Mouse (Mus musculus) heart, embryonic 14.5 days (tissue): ENCODE measurements around the gene Cebpb. TPM values are rescaled to one million over a fixed set of nuclear protein-coding genes. Genes with fewer than 3 reads are reported as not detected.

Experiments
- ATAC-seq: fragments of 200-750 bp; cut with Nextera tagmentation; 2 replicates; pipeline ENCODE4 v1.8.0; 2017; ENCODE audit warnings: low read depth, moderate TSS enrichment; ENCODE audit not compliant: insufficient number of reproducible peaks, insufficient read depth, low FRiP score
- H3K27ac ChIP-seq, 2 experiments: fragments of 200-500 bp in 1 of 2; fragments of 300-500 bp in 1 of 2; sonication (generic) in 1 of 2; replicated peaks in 1 of 2; 2 replicates each; pipeline ENCODE4 v1.5.1; 2012 to 2014; ENCODE audit warnings: low read depth in 2 of 2, low read length in 2 of 2, control low read depth in 1 of 2, mild to moderate bottlenecking in 1 of 2, mixed read lengths in 1 of 2; ENCODE audit not compliant: control insufficient read depth in 1 of 2, insufficient read depth in 1 of 2
- H3K27me3 ChIP-seq: fragments of 300-500 bp; sonication (generic); 2 replicates; pipeline ENCODE4 v1.6.1; 2014; ENCODE audit warnings: mild to moderate bottlenecking, low read length, control low read depth; ENCODE audit not compliant: control insufficient read depth, insufficient read depth
- H3K36me3 ChIP-seq: fragments of 300-500 bp; sonication (generic); 2 replicates; pipeline ENCODE4 v1.6.1; 2014; ENCODE audit warnings: mild to moderate bottlenecking, control low read depth, low read length, mixed read lengths; ENCODE audit not compliant: control insufficient read depth, insufficient read depth
- H3K4me1 ChIP-seq, 2 experiments: fragments of 200-500 bp in 1 of 2; fragments of 300-500 bp in 1 of 2; sonication (generic) in 1 of 2; 2 replicates each; pipeline ENCODE4 v1.6.1; 2012 to 2014; ENCODE audit warnings: low read length in 2 of 2, control low read depth in 1 of 2, mixed read lengths in 1 of 2; ENCODE audit not compliant: control insufficient read depth in 2 of 2, insufficient read depth in 2 of 2
- H3K4me2 ChIP-seq: fragments of 300-500 bp; sonication (generic); 2 replicates; pipeline ENCODE4 v1.6.1; 2014; ENCODE audit warnings: mild to moderate bottlenecking, low read length
- H3K4me3 ChIP-seq, 2 experiments: fragments of 200-500 bp in 1 of 2; fragments of 300-500 bp in 1 of 2; sonication (generic) in 1 of 2; 2 replicates each; pipeline ENCODE4 v1.5.1; 2012 to 2014; ENCODE audit warnings: low read length in 2 of 2, mild to moderate bottlenecking in 2 of 2, control low read depth in 1 of 2, low read depth in 1 of 2, moderate library complexity in 1 of 2; ENCODE audit not compliant: control insufficient read depth in 1 of 2, insufficient read depth in 1 of 2
- H3K9ac ChIP-seq: fragments of 300-500 bp; sonication (generic); 2 replicates; pipeline ENCODE4 v1.6.1; 2014; ENCODE audit warnings: mild to moderate bottlenecking, low read length
- H3K9me3 ChIP-seq: fragments of 300-500 bp; sonication (generic); 2 replicates; pipeline ENCODE4 v1.6.1; 2016; ENCODE audit warnings: low read length, control low read depth; ENCODE audit not compliant: control insufficient read depth
- WGBS: fragments of 180-500 bp; shearing (Covaris S2); extraction: QIAGEN DNeasy Blood & Tissue Kit; methylation state at CpG from one replicate; pipeline ENCODE4 v1.1.7; 2014; 5-methylcytosine and 5-hydroxymethylcytosine counted together
- polyA plus RNA-seq: library from polyadenylated mRNA; unstranded; fragments of >200 nt; fragmentation: Nextera tagmentation; extraction: Ambion mirVana; gene quantifications from 2 replicates; pipeline ENCODE4 v1.2.1, GENCODE M21; 2014

Gene Cebpb
- polyA plus RNA-seq, 1 experiment from 2014 or later, result 17.0 TPM

DNA sequence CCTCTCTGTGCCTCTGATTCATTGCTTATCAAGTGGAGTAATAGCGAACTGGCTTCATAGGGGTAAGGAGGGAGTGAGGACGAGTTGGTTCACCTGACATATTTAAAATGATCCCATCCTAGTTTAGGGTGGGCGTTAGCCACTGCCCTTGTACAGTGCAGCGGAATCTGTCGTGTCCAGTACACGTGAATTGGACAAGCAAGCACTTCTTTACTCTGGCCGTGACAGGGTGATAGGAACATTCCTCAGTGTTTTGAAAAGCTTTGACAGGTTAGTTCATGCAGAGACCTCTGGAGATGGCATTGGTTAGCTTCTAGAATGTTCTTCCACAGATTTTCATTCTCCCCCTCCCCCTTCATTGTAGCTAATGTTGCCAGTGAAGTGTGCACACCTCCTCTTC lies 6.2 kb downstream of the Cebpb start:
- ATAC-seq, result no peak
- H3K27ac ChIP-seq, result no peak overlapping the region
- H3K27me3 ChIP-seq, result no peaks in the 10 kb centered on the region
- peaks cover 13 to 26% of the 10 kb centered on the region in 2 experiments for H3K4me1 ChIP-seq
- H3K4me3 ChIP-seq, result no peak overlapping the region
- no peak overlapping the region for H3K9ac ChIP-seq
- H3K9me3 ChIP-seq, result no peaks in the 10 kb centered on the region
- no peak overlapping the region for H3K4me2 ChIP-seq
- no peaks in the 10 kb centered on the region for H3K36me3 ChIP-seq
- WGBS, result 90% methylated on average over 7 of the region's 7 CpGs

DNA sequence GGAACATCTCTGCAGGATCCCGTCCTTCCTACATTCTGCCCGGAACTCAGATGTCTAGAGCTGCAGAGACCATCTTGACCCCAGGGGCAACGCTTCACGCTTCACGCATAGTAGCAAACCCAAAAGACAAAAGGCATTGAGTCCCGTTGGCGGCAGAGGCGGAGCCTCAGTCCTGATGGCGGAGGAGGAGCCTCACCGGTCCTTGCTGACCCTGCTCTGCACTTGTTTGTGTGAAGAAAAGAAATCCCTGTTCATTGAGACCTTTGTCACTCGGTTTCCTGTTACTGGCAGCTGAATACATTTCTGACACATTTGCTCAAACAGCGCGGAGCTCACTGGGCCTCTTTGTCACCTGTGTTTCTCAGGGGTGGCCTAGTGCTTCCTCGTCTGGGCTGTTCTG lies 6.8 kb downstream of the Cebpb start:
- H3K4me2 ChIP-seq, result no peak overlapping the region
- no peaks in the 10 kb centered on the region for H3K27me3 ChIP-seq
- ATAC-seq, result no peak
- no peak overlapping the region for H3K9ac ChIP-seq
- WGBS, result 89% methylated on average over 14 of the region's 14 CpGs
- H3K4me1 ChIP-seq, result peaks cover 11 to 25% of the 10 kb centered on the region in 2 experiments
- no peak overlapping the region for H3K27ac ChIP-seq
- no peak overlapping the region for H3K4me3 ChIP-seq
- H3K36me3 ChIP-seq, result no peaks in the 10 kb centered on the region
- H3K9me3 ChIP-seq, result no peaks in the 10 kb centered on the region

DNA sequence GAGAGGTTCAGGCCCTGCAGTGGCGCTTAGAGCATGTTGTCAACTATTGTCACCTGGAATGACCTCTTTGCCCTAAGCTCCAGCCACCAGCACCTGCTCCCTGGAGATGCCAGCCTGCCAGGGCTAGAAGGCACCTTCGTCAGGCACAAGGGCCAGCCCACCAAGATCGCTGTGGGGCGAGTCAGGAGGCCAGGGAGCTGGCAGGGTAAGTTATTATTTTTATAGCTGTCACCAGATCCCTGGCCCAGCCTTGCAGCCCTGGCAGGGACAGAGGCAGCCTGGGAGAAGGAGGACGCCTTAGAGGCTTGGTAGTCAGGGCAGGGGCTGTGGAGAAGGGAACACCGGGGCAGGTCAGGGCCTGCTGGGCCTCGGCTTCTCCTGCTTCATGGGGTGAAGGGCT lies 7.4 kb downstream of the Cebpb start:
- H3K4me3 ChIP-seq, result no peak overlapping the region
- no peak overlapping the region for H3K9ac ChIP-seq
- no peaks in the 10 kb centered on the region for H3K36me3 ChIP-seq
- no peaks in the 10 kb centered on the region for H3K27me3 ChIP-seq
- H3K9me3 ChIP-seq, result no peaks in the 10 kb centered on the region
- WGBS, result 68% methylated on average over 7 of the region's 7 CpGs
- H3K27ac ChIP-seq, result no peak overlapping the region
- ATAC-seq, result no peak
- H3K4me1 ChIP-seq, result peaks cover 8 to 19% of the 10 kb centered on the region in 2 experiments
- H3K4me2 ChIP-seq, result no peak overlapping the region

DNA sequence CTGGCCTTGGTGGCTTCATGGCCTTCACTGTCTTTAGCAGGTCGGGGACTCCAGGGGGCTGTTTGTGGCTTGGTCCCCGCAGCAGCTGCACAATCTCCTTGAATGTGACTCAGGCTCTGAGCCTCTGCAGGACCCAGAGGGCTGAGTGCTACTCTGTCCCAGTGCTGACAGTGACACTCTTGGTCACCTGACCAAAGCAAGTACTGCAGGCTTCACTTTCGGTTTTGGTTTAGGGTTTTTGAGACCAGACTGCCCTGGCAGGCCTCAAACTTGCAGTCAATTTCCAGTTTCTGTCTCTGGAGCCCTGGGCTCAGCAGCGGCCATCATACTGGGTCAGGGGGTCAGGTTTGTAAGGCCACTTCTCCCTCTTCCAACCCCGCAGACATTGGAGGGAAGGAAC lies 9.2 kb downstream of the Cebpb start:
- Histone ChIP-seq H3K9ac (peak overlapping the region; percentile 12; the same call in 1 of the 2 replicates), H3K27me3 (no peaks in the 10 kb centered on the region), H3K27ac (peak overlapping the region; percentile 81 to 84), H3K4me1 (peaks cover 7 to 18% of the 10 kb centered on the region in 2 experiments), H3K4me3 (no peak overlapping the region), H3K4me2 (peak overlapping the region; percentile 40), H3K36me3 (no peaks in the 10 kb centered on the region), H3K9me3 (no peaks in the 10 kb centered on the region)
- ATAC-seq, result peak; percentile 62
- 4% methylated on average over 5 of the region's 5 CpGs for WGBS

DNA sequence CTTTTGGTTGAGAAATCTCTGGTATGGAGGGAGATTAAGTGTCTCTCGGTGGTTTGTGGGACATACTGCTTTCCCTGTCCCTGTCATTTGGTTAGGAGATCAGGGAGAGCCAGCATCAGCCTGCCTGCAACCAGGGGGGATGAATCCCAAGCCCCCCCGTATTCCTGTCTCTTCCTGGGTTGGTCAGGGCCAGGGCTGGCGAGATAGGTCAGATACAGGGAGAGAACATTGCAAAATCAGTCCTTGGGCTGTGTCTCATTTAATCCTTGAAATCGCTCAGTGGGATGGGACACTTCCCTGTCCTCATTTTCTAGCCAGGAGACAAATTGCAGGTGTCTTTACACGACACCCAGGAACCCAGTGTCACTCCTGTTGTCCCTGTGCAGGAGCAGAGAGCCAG lies 11.3 kb downstream of the Cebpb start:
- Histone ChIP-seq H3K27ac (no peak overlapping the region), H3K4me2 (no peak overlapping the region), H3K4me3 (no peak overlapping the region), H3K36me3 (no peaks in the 10 kb centered on the region), H3K4me1 (peaks cover 7 to 18% of the 10 kb centered on the region in 2 experiments), H3K27me3 (no peaks in the 10 kb centered on the region), H3K9ac (no peak overlapping the region), H3K9me3 (no peaks in the 10 kb centered on the region)
- 70% methylated on average over 5 of the region's 5 CpGs for WGBS
- ATAC-seq, result no peak

DNA sequence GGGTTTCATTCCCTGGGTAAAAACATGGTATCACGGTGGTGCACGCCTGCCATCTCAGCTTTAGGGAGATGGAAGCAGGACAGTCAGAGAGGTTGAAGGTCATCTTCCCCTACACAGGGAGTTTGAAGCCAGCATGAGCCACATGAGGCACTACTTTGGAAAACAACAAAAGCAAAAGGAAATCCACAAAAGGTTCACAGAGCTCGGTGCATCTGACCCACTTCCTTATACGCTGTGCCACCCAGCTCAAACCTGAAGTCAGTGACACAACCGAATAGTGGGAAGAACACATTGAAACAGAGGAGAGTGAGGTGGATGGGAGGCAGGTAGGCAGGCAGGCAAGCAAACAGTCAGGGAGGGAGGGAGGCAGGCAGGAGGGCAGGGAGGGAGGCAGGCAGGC lies 12.8 kb downstream of the Cebpb start:
- Histone ChIP-seq H3K27ac (no peak overlapping the region), H3K4me2 (no peak overlapping the region), H3K36me3 (no peaks in the 10 kb centered on the region), H3K27me3 (no peaks in the 10 kb centered on the region), H3K9me3 (no peaks in the 10 kb centered on the region), H3K9ac (no peak overlapping the region), H3K4me1 (peaks cover 13 to 20% of the 10 kb centered on the region in 2 experiments), H3K4me3 (no peak overlapping the region)
- ATAC-seq, result no peak
- WGBS, result 81% methylated on average over 5 of the region's 5 CpGs

DNA sequence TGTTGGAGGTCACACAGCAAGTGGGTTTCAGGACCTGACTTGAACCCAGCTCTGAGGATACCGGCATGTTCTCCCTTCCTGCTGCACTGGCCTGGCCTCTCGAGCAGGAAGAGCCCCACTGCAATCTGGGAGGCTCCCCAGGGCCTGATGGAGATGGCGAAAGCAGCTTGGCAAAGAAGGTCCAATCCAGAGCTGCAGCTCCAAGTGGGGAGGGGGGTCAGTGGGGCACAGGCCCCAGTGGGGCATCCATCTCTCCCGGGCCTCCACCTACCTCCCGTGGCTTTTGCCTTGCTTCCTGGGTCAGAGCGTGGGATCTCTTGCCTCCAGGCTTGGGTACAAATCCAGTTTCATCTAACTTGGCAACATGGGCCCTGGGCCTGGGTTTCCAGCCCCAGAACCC lies 13.4 kb downstream of the Cebpb start:
- ATAC-seq, result no peak
- H3K27ac ChIP-seq, result no peak overlapping the region
- H3K27me3 ChIP-seq, result no peaks in the 10 kb centered on the region
- peaks cover 14 to 21% of the 10 kb centered on the region in 2 experiments for H3K4me1 ChIP-seq
- no peak overlapping the region for H3K4me3 ChIP-seq
- H3K4me2 ChIP-seq, result no peak overlapping the region
- no peaks in the 10 kb centered on the region for H3K36me3 ChIP-seq
- 79% methylated on average over 6 of the region's 6 CpGs for WGBS
- H3K9me3 ChIP-seq, result no peaks in the 10 kb centered on the region
- H3K9ac ChIP-seq, result no peak overlapping the region

DNA sequence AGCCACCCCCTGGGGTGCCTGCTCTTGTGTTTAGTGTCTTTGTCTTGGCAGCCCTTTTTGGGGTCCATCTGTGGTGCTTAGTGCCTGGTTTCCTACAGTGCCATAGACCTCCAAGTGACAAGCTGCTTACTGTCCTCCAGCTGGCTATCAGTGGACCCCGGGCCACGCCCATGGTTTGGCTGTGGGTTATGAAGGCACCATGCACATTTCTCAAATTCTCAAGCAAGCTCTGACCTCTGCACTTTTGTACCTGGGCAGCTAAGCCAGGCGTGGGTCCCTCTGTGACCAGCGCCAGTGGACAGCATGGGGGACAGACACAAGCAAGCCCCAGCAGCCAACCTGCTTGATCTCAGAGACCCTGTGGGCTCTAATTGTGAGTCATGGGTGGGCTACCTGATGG lies 15.7 kb downstream of the Cebpb start:
- Histone ChIP-seq H3K9me3 (no peaks in the 10 kb centered on the region), H3K4me2 (no peak overlapping the region), H3K4me3 (no peak overlapping the region), H3K27me3 (no peaks in the 10 kb centered on the region), H3K9ac (no peak overlapping the region), H3K36me3 (no peaks in the 10 kb centered on the region), H3K4me1 (peaks cover 8 to 9% of the 10 kb centered on the region in 2 experiments), H3K27ac (no peak overlapping the region)
- 84% methylated on average over 4 of the region's 4 CpGs for WGBS
- no peak for ATAC-seq
